Mouse (Mus musculus) MEL (cell line): ENCODE results near the gene Nat8f4. TPM values are rescaled to one million over a fixed set of nuclear protein-coding genes. Genes with fewer than 3 reads are reported as not detected.
"Not testable (repeated sequence)": the region's sequence is repeated elsewhere in the genome, so short reads cannot be mapped to it uniquely, and the experiment has no call there.

Experiments used
- DNase-seq: peaks from one replicate; pipeline ENCODE4 v3.0.0; 2011; ENCODE audit warnings: low read depth, low spot score
- H3K27ac ChIP-seq: 2 replicates; pipeline ENCODE4 v1.5.1; 2012; ENCODE audit warnings: low read depth, mild to moderate bottlenecking, control low read depth, low read length, moderate library complexity; ENCODE audit not compliant: control insufficient read depth
- H3K27me3 ChIP-seq, 2 experiments: fragments of 150-350 bp in 1 of 2; sonication (generic) in 1 of 2; 2 replicates each; pipeline ENCODE4 v1.6.1; 2012; ENCODE audit warnings: low read length in 2 of 2, mild to moderate bottlenecking in 2 of 2, improper control_type of control experiment in 1 of 2, moderate library complexity in 1 of 2; ENCODE audit not compliant: insufficient read depth in 2 of 2, control insufficient read depth in 1 of 2
- H3K36me3 ChIP-seq, 2 experiments: 2 replicates each; pipeline ENCODE4 v1.6.1; 2012 to 2014; ENCODE audit warnings: low read length in 2 of 2, improper control_type of control experiment in 1 of 2, inconsistent platforms in 1 of 2, mild to moderate bottlenecking in 1 of 2; ENCODE audit not compliant: insufficient read depth in 2 of 2, control insufficient read depth in 1 of 2
- H3K4me1 ChIP-seq, 2 experiments: fragments of 150-350 bp in 1 of 2; sonication (generic) in 1 of 2; 2 replicates each; pipeline ENCODE4 v1.6.1; 2012; ENCODE audit warnings: low read length in 2 of 2, improper control_type of control experiment in 1 of 2, mild to moderate bottlenecking in 1 of 2; ENCODE audit not compliant: insufficient read depth in 2 of 2, control insufficient read depth in 1 of 2
- H3K4me3 ChIP-seq, 2 experiments: fragments of 150-350 bp in 1 of 2; sonication (generic) in 1 of 2; 2 replicates each; pipeline ENCODE4 v1.5.1; 2012; ENCODE audit warnings: low read depth in 2 of 2, low read length in 2 of 2, mild to moderate bottlenecking in 2 of 2, moderate library complexity in 2 of 2, control low read depth in 1 of 2, improper control_type of control experiment in 1 of 2; ENCODE audit not compliant: control insufficient read depth in 1 of 2, insufficient read depth in 1 of 2
- H3K79me2 ChIP-seq: 2 replicates; pipeline ENCODE4 v1.6.1; 2012; ENCODE audit warnings: mild to moderate bottlenecking, low read length, moderate library complexity; ENCODE audit not compliant: control insufficient read depth, poor library complexity, insufficient read depth
- H3K9ac ChIP-seq: 2 replicates; pipeline ENCODE4 v1.6.1; 2012; ENCODE audit warnings: low read depth, mild to moderate bottlenecking, control low read depth, low read length, moderate library complexity; ENCODE audit not compliant: control insufficient read depth, poor library complexity, severe bottlenecking
- H3K9me3 ChIP-seq: fragments of 150-350 bp; sonication (generic); replicated peaks from 2 replicates; pipeline ENCODE4 v1.6.1; 2012; ENCODE audit warnings: mild to moderate bottlenecking, low read length, improper control_type of control experiment, moderate library complexity; ENCODE audit not compliant: insufficient read depth
- GATA1 ChIP-seq: IDR thresholded peaks from 2 replicates; pipeline ENCODE4 v1.6.1; 2011; ENCODE audit warnings: low read depth, low read length, improper control_type of control experiment
- MAFK ChIP-seq: IDR thresholded peaks from 2 replicates; pipeline ENCODE4 v1.6.1; 2011; ENCODE audit warnings: low read depth, mild to moderate bottlenecking, low read length, improper control_type of control experiment, borderline replicate concordance
- RCOR1 ChIP-seq: IDR thresholded peaks from 2 replicates; pipeline ENCODE4 v1.6.1; 2012; ENCODE audit warnings: low read depth, mild to moderate bottlenecking, inconsistent platforms, low read length, improper control_type of control experiment
- SIN3A ChIP-seq: IDR thresholded peaks from 2 replicates; pipeline ENCODE4 v1.6.1; 2012; ENCODE audit warnings: low read length, improper control_type of control experiment, inconsistent platforms
- polyA plus RNA-seq, 2 experiments: library from polyadenylated mRNA; stranded (reverse) in 1 of 2; unstranded in 1 of 2; fragments of >175 nt in 1 of 2; fragments of >200 nt in 1 of 2; gene quantifications; 2 replicates each; pipeline versions ENCODE4 v1.2.1 to v1.2.4; 2012; ENCODE audit warnings: low replicate concordance in 2 of 2, low read depth in 1 of 2; ENCODE audit not compliant: insufficient read length in 2 of 2, insufficient read depth in 1 of 2, missing spikeins in 1 of 2
- total RNA-seq: library from RNA; depleted of rRNA; stranded (reverse); fragments of 300-350 nt; gene quantifications from 2 replicates; pipeline ENCODE4 v1.2.3, GENCODE M21; 2012

Gene Nat8f4
- total and polyA plus RNA-seq, 3 experiments, result 2.6 to 3.0 TPM; not detected in 1

DNA sequence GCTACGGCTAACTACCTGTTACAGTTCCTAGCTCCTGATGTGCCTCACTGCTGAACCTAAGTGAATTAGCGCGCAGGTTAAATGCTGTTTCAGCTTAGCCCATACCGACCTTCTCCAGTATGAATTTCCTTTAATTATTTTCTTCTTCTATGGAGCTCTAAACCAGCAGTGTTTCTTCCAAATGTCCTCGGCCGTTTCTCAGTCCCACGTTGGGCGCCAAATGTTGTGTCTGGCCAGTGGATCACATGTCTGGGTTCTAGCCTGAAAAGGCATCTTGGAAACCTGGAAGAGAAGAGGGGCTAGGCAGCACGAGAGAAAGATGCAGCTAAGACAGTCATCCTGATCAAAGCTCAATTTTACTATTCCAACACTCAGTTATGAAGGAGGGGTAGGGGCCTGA, 21.4 kb downstream of the Nat8f4 start:
- H3K9me3 ChIP-seq, H3K36me3 ChIP-seq, DNase-seq: not testable (repeated sequence)

DNA sequence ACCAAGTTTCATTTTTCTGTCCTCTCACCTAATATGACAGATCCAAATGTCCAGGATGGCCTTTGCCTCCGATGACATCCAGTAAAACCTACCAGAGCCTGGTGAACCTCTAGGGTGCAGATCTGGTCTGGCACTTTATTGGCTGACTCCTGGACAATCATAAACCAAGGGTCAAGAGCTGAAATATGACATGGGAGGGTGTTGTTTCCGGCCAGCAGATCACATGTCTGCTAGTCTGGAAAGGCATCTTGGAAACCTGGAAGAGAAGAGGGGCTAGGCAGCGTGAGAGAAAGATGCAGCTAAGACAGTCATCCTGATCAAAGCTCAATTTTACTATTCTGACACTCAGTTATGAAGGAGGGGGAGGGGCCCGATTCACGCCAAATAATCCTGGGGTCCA, 35.7 kb downstream of the Nat8f4 start, which contains the start of gene Nat8f2:
TSS of gene Nat8f2 (minus strand) at position 153 of the 400 bp plus-strand sequence.
- not testable (repeated sequence) for H3K27ac ChIP-seq, H3K27me3 ChIP-seq, H3K36me3 ChIP-seq, H3K79me2 ChIP-seq, DNase-seq, H3K9ac ChIP-seq, H3K4me1 ChIP-seq, H3K9me3 ChIP-seq, H3K4me3 ChIP-seq

More for the DNA sequence above, 21.4 kb downstream of the Nat8f4 start:
- H3K27ac ChIP-seq, H3K4me1 ChIP-seq, H3K4me3 ChIP-seq, H3K9ac ChIP-seq, H3K27me3 ChIP-seq, H3K79me2 ChIP-seq: not testable (repeated sequence)

DNA sequence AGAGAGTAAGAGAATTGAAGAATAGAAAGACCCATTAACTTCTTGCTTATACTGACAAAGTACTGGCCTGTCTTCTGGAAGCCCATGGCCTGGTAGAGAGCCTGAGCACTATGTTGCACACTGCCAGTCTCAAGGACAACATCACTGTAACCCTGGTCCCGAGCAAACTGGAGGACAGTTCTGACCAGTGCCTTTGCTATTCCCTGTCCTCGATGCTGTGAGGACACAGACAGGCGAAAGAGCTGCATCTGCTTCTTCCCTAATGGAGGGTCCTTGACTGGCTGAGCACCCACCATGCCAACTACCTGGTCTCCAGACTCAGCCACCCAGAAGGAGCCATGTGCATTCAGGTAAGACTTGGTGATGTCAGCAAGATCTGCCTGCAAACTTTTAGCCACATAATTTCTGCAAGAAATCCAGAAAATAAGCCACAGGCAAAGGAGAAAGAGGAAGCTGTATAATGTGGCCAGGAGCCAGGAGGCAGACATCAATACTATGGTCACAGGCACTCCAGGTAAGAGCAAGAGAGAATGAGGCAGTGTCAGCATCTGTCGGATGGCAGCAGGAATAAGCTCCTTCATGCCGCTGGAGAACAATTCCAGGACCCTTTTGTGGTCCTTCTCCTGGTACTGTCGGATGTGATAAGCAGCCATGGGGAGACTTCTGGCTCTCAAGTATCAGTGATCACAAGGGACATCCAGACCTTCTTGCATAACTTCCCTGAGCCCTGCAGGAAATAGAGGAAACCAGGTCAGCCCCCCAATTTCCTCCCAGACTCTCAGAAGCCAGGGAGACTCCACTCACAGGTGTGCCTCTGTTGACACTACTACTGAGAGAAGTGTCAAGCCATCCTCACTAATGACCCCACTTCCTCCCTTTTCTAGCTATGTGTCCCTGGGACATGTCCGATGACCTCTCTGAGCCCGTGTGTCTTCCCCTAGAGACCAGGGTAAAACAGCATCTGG, 36.7 kb downstream of the Nat8f4 start:
- H3K36me3 ChIP-seq, result no peaks in the 10 kb centered on the region
- peak; percentile 29 for DNase-seq
- H3K9ac ChIP-seq, result no peak overlapping the region
- no peaks in the 10 kb centered on the region; a peak in 1 of 4 replicates for H3K27me3 ChIP-seq
- H3K4me3 ChIP-seq, result no peak overlapping the region
- no peak for TF ChIP-seq RCOR1
- TF ChIP-seq MAFK, result no peak
- no peak for TF ChIP-seq GATA1
- no peak for TF ChIP-seq SIN3A
- no peak overlapping the region for H3K27ac ChIP-seq
- no peaks in the 10 kb centered on the region for H3K79me2 ChIP-seq
- H3K9me3 ChIP-seq, result no peaks in the 10 kb centered on the region
- H3K4me1 ChIP-seq, result no peaks in the 10 kb centered on the region

DNA sequence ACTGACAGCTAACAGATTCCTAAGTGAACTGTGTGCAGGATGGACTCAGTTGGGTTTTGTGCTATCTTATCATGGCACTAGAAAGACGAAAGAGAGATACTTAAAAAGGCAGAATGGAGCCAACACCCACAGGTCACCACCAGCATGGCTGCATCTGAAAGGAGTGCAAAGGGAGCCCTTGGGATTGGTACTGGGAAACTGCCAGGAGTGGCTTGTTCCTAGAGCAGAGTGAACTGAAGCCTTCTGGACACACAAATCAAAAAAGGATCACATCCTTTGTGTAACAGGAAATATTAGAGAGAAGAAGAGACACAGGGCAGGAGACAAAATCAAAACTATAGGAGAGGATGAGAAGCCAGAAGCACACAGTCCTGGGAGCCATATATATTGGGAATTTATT, 37.7 kb downstream of the Nat8f4 start:
- H3K4me1 ChIP-seq, H3K27ac ChIP-seq, H3K36me3 ChIP-seq, H3K27me3 ChIP-seq, H3K9me3 ChIP-seq, H3K79me2 ChIP-seq, DNase-seq, H3K4me3 ChIP-seq, H3K9ac ChIP-seq: not testable (repeated sequence)

DNA sequence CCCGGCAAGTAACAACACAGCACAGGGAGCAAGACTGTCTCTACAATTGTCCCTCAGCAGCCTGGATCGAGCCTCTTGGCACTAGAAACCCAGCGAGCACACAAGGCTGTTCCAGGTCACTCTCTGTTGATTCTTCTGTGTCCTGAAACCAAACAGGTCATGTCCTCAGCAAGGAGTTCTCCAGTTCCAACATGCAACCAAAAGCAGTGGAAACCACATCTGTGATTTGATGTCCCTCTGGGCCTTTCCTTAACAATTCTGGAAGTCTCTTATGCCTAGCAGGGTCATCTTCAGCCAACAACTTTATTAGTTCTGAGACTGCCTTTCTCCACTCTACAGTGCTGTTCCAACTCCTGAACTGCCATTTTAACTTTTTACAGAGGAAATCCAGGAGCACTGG, 38.5 kb downstream of the Nat8f4 start:
- H3K36me3 ChIP-seq, DNase-seq, H3K79me2 ChIP-seq, H3K4me1 ChIP-seq, H3K4me3 ChIP-seq, H3K27ac ChIP-seq, H3K9ac ChIP-seq, H3K27me3 ChIP-seq, H3K9me3 ChIP-seq: not testable (repeated sequence)

DNA sequence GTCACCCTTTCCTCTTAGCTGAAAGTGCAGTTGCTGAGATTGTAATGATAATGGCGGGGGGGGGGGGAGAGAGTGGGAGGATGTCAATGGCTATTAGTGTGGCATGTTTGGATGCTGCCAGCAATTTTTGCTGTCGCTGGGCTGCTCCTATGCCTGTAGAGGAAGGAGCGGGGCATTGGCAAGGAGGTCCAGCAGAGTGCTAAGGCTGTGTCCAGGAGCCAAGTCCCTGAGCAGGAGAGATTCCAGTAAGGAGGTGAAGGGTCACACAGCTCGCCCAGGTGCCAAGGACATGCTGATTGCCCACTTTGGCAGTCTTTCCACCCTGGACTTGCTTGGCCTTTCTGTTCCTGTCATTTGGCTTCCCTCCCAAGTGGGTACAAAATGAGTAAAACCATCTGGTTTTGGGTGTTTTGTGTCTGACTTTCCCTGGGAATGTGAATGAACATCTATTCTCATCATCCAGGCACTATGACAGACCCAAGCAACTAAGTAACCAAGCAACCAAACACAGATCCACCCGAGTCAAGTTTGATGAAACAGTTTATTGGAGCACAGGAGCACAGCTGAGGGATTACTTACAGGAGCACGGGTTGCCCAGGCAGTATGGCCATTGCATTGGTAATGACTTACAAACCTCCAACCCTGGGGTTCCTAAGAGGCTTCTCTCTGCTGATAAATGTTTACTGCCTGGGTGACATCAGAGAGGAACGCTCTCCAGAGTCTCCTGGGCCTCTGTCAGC, 39.6 kb downstream of the Nat8f4 start:
- H3K36me3 ChIP-seq, H3K79me2 ChIP-seq, DNase-seq, H3K9ac ChIP-seq, H3K9me3 ChIP-seq, H3K4me3 ChIP-seq, H3K27ac ChIP-seq, H3K27me3 ChIP-seq, H3K4me1 ChIP-seq: not testable (repeated sequence)
